Mouse (Mus musculus) heart, adult 9 months (tissue): ENCODE data around the gene Gkap1.

Source experiments
- DNase-seq, 2 experiments: peaks; one replicate each; pipeline ENCODE4 v3.0.0; 2022; ENCODE audit warnings: low spot score in 2 of 2

Gkap1 gene

DNA sequence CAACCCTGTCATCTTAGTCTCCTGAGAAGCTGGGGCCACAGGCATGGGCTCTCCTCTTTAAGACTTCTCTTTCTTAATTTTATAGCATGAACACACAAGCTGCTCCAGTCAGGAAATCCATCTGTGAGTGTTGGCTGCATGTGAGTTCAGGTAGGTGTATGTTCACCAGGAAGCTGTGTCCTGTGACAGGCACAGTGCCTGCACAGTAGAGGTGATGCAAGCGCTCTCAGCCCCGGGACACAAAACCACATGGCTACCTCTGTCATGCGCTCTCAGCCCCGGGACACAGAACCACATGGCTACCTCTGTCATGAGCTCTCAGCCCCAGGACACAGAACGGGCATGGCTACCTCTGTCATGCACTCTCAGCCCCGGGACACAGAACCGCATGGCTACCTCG lies 12.0 kb downstream of the Gkap1 start:
- DNase-seq, result no peak

GRCm38 (mm10) chr13:58261674-58262073 lies 13.8 kb downstream of the Gkap1 start:
- DNase-seq, result no peak

DNA sequence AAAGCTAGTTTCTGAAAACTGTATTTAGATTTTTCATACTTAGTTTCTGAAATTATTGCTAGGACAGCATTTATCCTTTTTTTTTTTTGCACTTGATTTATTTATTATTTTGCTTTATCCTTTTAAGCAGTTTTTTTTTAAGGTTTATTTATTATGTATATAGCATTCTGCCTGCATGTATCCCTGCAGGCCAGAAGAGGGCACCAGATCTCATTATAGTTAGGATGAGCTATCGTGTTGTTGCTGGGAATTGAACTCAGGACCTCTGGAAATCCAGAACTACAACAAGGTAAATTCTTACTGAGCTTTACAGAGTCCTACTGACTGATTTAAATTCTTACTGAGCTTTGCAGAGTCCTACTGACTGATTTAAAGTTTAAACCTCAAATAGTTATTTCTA lies 22.2 kb downstream of the Gkap1 start:
- no peak for DNase-seq

GRCm38 (mm10) chr13:58248957-58249356 lies 26.5 kb downstream of the Gkap1 start:
- no peak for DNase-seq

DNA sequence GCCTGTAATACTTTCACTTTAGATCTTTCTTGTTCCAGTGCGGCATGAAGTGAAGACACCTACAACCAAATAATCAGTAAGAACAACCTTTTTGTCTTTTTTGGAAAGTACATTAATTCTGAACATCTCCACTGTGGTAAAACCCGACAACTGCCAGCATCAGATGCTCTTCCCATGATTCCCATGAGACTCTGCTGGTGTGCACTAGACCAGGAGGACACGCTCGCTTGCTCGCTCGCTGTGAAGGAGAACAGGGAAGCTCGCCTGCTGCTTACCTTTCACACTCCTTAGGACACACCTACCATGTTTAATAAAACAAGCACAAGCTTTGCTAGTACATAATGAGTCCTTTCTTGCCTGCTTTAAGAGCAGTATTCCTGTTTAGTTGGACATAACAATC lies 39.0 kb downstream of the Gkap1 start:
- DNase-seq, result no peak

DNA sequence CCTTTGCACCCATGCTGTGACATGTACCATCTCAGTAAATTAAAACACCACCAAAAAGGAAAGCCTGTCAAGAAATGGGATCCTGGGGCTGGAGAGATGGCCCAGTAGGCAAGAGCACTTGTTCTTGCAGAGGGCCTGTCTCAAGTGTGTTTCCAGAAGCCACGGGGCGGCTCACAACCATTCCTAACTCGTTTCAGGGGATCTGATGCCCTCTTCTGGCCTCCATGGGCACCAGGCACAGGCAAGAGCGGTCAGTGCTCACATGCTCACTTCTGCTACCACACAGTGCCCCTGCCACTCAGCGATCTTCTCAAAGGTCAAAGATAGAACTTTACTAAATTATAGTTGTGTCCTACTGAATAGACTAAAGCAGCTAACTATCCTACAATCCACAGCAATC lies 42.9 kb downstream of the Gkap1 start:
- peak in 1 of 2 experiments; percentile 14 for DNase-seq

DNA sequence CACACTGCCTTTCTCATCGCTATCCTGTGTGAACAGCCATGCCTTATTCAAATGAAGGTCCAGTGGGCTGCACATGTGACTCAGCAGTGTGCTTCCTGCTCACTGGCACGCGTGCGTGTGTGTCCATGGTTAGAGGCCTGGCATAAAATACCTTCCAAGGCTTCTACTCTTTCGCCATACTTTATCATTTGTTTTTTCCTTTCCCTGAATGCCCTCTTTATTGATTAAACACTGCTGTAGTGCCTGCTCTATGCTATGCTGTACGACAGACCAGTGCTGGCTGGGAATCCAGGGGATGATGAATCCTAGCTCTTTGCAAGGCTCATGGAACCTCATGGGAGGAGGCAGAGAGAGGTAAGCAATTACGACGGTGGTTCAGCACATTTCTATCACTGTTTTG lies 43.4 kb downstream of the Gkap1 start:
- DNase-seq, result no peak

DNA sequence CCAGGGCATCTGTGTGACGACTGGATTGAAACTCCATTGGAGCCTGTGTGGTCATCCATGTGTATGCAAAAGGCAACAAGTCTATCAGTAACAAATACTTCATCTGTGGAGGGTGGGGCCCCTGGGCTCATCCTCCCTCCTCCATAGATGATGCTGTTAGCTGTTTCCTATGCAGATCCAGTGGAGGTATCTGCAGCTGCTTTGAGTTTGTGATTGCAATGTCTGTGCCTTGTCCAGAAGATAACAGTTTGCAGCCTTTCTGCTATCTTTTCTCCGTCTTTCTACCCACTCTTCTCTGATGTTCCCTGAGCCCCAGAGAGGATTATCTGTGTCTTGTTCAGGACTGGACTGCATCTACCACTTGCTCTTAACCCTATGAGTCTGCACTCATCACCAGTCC lies 46.9 kb downstream of the Gkap1 start:
- no peak for DNase-seq

DNA sequence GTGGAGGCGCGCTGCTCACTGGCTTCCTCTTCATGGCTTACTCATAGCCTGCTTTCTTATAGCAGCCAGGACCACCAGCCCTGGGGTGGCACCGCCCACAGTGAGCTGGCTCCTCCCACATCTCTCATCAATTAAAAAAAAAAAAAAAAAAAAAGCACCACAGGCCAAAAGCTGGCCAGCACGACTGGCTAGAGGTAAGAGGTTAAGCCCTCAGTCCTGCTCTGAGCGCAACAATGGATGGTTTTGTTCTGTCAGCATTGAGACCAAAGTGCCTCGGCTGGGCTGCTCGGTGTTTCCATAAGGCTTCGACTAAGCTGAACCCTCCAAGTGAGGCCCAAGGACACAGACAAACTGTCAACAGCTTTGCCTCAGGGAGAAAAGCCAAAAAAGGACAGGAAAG lies 49.8 kb downstream of the Gkap1 start:
- no peak for DNase-seq

GRCm38 (mm10) chr13:58220206-58220605 lies 55.3 kb downstream of the Gkap1 start:
- no peak for DNase-seq

- no peak for DNase-seq
These were observed 58.0 kb downstream of the Gkap1 start for GRCm38 (mm10) chr13:58217536-58217935.

GRCm38 (mm10) chr13:58216395-58216794 lies 59.1 kb downstream of the Gkap1 start:
- no peak for DNase-seq

DNA sequence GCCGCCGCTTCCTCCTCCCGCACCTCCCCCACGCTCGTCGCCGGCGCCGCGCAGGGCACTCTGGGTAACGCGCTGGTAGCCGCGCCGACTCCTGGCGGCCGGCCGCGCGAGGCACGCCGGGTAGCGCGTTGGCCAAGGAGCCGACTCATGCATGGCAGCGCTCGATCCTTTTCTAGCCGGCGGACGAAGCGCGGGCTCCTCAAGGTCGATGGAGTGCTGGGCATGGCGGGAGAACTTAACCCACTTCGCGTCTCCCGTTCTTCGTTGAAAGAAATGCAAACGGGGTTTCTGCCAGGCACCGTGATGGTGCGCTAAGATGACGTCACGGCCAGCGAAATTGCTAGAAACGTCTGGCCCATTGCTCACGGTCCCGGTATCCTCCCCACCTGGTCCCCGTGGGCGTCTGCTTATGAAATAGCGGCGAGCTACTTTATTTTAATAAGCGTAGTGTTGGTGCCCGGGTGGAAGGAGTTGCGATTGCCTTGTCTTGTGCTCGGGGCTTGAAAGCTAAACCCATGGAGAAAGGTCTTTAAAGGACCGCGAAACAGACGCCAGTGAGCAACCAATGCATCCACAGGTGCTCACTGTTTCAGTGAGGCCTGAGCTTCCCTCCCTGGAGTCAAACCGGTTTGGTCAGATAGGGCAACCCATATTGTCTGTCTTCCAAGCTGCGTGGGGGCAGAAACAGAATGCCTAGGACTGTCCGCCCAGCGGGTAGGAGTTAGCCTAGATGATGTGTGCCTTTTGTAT lies 59.7 kb downstream of the Gkap1 start, which contains the start of gene Ubqln1:
Gene Ubqln1, minus strand, starts transcription at position 62 of the 750 bp plus-strand sequence.
- peak; percentile 84 to 90 for DNase-seq

DNA sequence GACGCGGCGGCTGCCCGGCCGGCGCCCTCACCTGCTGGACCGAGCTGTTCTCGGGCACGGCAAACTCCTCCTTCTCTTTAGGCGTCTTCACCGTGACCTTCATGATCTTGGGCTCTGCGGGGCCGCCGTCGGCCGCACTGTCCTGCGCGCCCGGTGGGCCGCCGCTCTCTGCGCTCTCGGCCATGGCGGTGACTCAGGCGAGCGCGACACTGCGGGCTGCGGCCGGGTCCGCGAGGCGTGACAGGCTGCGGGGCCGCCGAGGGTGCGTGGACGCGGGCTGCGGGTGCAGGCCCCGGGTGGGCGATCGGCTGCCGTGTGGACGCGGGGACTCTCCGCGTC lies 60.3 kb downstream of the Gkap1 start:
- DNase-seq, result no peak

DNA sequence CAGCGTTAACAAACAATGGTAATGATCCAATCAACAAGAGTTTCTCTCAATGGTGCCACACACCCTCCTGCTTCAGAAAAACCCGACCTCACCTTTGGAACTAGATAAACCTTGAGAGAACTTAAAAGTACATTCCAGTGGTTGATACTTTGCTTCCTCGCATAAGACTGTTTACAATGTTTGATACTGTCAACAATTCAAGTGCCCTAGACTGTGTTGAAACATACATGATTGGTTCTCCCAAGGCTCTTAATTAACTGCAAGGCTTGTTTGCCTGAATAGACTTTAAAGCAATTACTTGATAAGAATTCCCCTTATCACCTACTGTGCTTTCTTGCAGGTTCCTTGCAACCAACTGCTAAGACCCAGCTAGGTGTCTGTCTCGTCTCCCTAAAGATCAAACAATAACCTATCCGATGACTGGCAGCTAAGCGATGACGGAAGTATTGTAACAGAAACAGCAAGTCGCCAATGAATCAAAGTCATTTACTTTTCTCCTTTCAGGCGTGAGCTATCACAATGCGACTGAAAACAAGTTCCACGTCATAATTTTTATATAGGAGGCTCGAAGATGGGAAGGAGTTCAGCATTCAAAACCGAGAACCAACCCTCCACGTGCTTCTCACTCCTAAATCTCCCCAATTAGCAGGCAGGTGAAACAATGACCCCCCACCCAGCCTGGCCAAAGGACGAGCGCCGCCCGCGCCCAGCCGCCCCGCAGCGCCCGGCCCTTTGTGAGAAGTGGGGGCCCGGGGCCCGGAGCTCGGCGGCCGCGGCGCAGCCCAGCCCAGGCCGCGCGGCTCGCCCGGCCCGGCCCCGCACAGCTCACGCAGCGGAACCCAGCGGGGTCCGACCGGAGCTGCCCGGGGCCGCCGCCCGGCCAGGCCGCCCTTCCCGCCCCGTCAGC lies 60.9 kb downstream of the Gkap1 start:
- DNase-seq, result no peak

GRCm38 (mm10) chr13:58213801-58214200 lies 61.7 kb downstream of the Gkap1 start:
- DNase-seq, result no peak

GRCm38 (mm10) chr13:58212530-58212929 lies 63.0 kb downstream of the Gkap1 start:
- no peak for DNase-seq

- DNase-seq, result no peak
These were observed 65.1 kb downstream of the Gkap1 start for GRCm38 (mm10) chr13:58210441-58210840.

DNA sequence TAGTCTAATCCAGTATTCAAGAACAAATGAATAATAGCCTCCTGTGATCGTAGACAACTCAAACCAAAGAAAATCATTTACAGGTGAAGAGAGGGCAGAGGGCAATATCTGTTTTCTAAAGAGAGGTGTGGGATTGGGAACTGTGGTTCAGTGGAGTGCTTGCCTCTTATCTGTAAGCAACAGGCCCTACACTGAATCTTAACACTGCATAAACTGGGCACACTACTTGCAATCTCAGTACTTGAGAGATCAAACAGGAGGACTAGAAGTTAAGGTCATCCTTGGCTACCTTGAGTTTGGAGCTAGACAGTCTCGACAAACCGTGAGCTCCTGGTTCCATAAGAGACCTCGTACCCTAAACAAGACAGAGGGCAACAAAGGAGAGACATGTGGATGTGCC lies 69.4 kb downstream of the Gkap1 start:
- no peak for DNase-seq

DNA sequence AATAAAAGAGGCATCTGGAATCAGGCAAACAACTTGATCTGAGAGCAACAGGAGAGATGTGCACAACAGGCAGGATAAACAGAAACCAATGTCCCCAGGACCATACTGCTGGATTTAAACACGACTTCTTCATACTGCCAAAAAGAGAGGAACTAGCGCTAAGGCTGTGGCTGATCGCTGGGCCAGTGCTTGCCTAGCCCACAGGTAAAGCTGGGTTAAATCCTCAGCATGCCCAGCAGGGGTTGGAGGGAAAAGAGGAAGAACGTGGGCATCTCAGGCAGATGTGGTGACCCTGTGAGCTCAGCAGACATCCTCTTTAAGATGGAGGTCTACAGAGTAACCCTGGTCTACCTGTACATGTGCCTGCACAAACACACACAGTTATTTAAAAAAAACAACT lies 70.5 kb downstream of the Gkap1 start:
- DNase-seq, result no peak

DNA sequence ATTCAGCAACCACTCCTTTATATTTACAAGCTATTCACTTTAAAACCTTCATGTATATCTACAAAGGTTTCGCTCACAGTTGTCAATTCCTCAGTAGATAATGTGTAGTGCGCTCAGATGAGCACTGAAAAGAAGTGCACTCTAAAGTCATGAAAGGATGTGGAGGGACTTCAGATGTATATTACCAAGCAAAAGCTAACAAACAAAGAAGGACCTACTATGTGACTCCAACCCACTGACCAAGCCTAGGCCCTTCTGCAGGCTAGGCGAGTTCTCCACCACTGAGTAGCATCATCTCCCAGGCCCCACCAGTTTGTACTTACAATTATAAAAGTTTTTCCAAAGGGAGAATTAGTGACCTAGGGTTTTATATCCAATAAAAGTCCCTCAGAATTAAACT lies 71.3 kb downstream of the Gkap1 start:
- no peak for DNase-seq

DNA sequence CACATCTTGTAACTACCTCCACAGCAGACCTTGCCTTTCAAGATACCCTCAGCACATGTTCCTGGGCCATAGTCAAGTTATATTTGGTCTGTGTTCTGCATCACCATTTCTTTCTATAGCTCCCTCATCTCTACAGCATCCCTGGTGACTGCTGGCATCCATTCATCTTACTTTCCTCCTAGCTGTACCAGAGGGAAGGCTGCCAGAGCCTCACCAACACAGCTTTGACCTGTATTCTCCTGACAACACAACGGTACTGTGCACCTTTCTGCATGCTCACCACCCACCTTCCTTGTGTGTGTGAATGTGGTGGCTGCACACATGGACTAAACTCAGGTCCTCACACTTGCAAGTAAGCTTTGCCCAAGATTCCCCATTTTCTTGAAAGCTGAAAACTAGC lies 72.6 kb downstream of the Gkap1 start:
- DNase-seq, result no peak

GRCm38 (mm10) chr13:58201908-58202307 lies 73.6 kb downstream of the Gkap1 start:
- DNase-seq, result no peak
